Mouse (Mus musculus): ENCODE data around the gene A630023A22Rik. TPM values are rescaled to one million over a fixed set of nuclear protein-coding genes. Genes with fewer than 3 reads are reported as not detected.

Gene A630023A22Rik
- not detected in 2 replicates for polyA plus RNA-seq (2016; fragmentation: Nextera tagmentation; extraction: Ambion mirVana)

GRCm38 (mm10) chr14:34102601-34103000 lies at the start of gene A630023A22Rik:
A630023A22Rik (minus strand) TSS chr14:34102754.
- no peak within 1 kb of the TSS for H3K4me3 ChIP-seq
- 0 out of 2 replicates have a peak, but pooled peaks cover 3% of the 10 kb centered on the region for H3K4me1 ChIP-seq

GRCm38 (mm10) chr14:34152342-34152741 lies 49.8 kb upstream of the A630023A22Rik start, which contains the start of gene Npy4r:
Npy4r (minus strand) TSS chr14:34152489.
- peaks cover 7% of the 10 kb centered on the region; the same call in 1 of the 2 replicates for H3K27me3 ChIP-seq (ENCODE audit: low read depth, poor library complexity, severe bottlenecking)
- peak; percentile 19 for DNase-seq (ENCODE audit: low spot score)
- no peak within 1 kb of the TSS for H3K4me3 ChIP-seq
- H3K36me3 ChIP-seq: no peaks in the 10 kb centered on the region
- H3K27ac ChIP-seq (replicated peaks): no peak within 1 kb of the TSS; the same call in 1 of the 2 replicates
- no peaks in the 10 kb centered on the region for H3K9me3 ChIP-seq (replicated peaks)
- WGBS: 18% methylated on average over 16 of the region's 16 CpGs
- H3K4me1 ChIP-seq: peaks cover 18% of the 10 kb centered on the region

More at GRCm38 (mm10) chr14:34102601-34103000, at the start of gene A630023A22Rik:
- 86% methylated on average over 5 of the region's 5 CpGs for WGBS
- Histone ChIP-seq H3K9me3 (replicated peaks) (no peaks in the 10 kb centered on the region), H3K27me3 (ENCODE audit: low read depth, poor library complexity, severe bottlenecking) (no peaks in the 10 kb centered on the region), H3K27ac (replicated peaks) (no peak within 1 kb of the TSS), H3K36me3 (no peaks in the 10 kb centered on the region)
- DNase-seq (ENCODE audit: low spot score): no peak

GRCm38 (mm10) chr14:34142915-34143314 lies 40.4 kb upstream of the A630023A22Rik start:
- H3K27me3 ChIP-seq (ENCODE audit: low read depth, poor library complexity, severe bottlenecking): no peaks in the 10 kb centered on the region
- no peaks in the 10 kb centered on the region for H3K36me3 ChIP-seq
- no peak for DNase-seq (ENCODE audit: low spot score)
- H3K27ac ChIP-seq (replicated peaks): no peak overlapping the region
- no peaks in the 10 kb centered on the region for H3K9me3 ChIP-seq (replicated peaks)
- WGBS: 90% methylated on average over 10 of the region's 10 CpGs
- no peaks in the 10 kb centered on the region for H3K4me1 ChIP-seq
- H3K4me3 ChIP-seq: no peak overlapping the region

GRCm38 (mm10) chr14:34142316-34142715 lies 39.8 kb upstream of the A630023A22Rik start:
- no peak overlapping the region for H3K27ac ChIP-seq (replicated peaks)
- DNase-seq (ENCODE audit: low spot score): no peak
- no peak overlapping the region for H3K4me3 ChIP-seq
- no peaks in the 10 kb centered on the region for H3K27me3 ChIP-seq (ENCODE audit: low read depth, poor library complexity, severe bottlenecking)
- no peaks in the 10 kb centered on the region for H3K4me1 ChIP-seq
- H3K9me3 ChIP-seq (replicated peaks): no peaks in the 10 kb centered on the region
- WGBS: 88% methylated on average over 1 of the region's 1 CpGs
- no peaks in the 10 kb centered on the region for H3K36me3 ChIP-seq

- no peak for DNase-seq (ENCODE audit: low spot score)
- WGBS: 85% methylated on average over 15 of the region's 15 CpGs
- H3K27me3 ChIP-seq (ENCODE audit: low read depth, poor library complexity, severe bottlenecking): no peaks in the 10 kb centered on the region
Observed at GRCm38 (mm10) chr14:34139671-34140664, 37.4 kb upstream of the A630023A22Rik start.

GRCm38 (mm10) chr14:34135391-34135790 lies 32.8 kb upstream of the A630023A22Rik start:
- Histone ChIP-seq H3K27ac (replicated peaks) (no peak overlapping the region), H3K4me3 (no peak overlapping the region), H3K27me3 (ENCODE audit: low read depth, poor library complexity, severe bottlenecking) (no peaks in the 10 kb centered on the region), H3K4me1 (peaks cover 5% of the 10 kb centered on the region), H3K9me3 (replicated peaks) (no peaks in the 10 kb centered on the region), H3K36me3 (no peaks in the 10 kb centered on the region)
- no peak for DNase-seq (ENCODE audit: low spot score)

More at GRCm38 (mm10) chr14:34139671-34140664, 37.4 kb upstream of the A630023A22Rik start:
- Histone ChIP-seq H3K4me3 (no peak overlapping the region), H3K36me3 (no peaks in the 10 kb centered on the region), H3K4me1 (no peaks in the 10 kb centered on the region), H3K27ac (replicated peaks) (no peak overlapping the region), H3K9me3 (replicated peaks) (no peaks in the 10 kb centered on the region)

GRCm38 (mm10) chr14:34131216-34131615 lies 28.7 kb upstream of the A630023A22Rik start:
- no peaks in the 10 kb centered on the region for H3K9me3 ChIP-seq (replicated peaks)
- no peak for DNase-seq (ENCODE audit: low spot score)
- H3K27me3 ChIP-seq (ENCODE audit: low read depth, poor library complexity, severe bottlenecking): no peaks in the 10 kb centered on the region
- WGBS: 80% methylated on average over 6 of the region's 6 CpGs
- no peak overlapping the region for H3K27ac ChIP-seq (replicated peaks)
- H3K36me3 ChIP-seq: no peaks in the 10 kb centered on the region
- H3K4me1 ChIP-seq: peaks cover 5% of the 10 kb centered on the region
- H3K4me3 ChIP-seq: no peak overlapping the region

GRCm38 (mm10) chr14:34121691-34122090 lies 19.1 kb upstream of the A630023A22Rik start:
- Histone ChIP-seq H3K36me3 (no peaks in the 10 kb centered on the region), H3K27me3 (ENCODE audit: low read depth, poor library complexity, severe bottlenecking) (no peaks in the 10 kb centered on the region), H3K27ac (replicated peaks) (no peak overlapping the region), H3K9me3 (replicated peaks) (no peaks in the 10 kb centered on the region), H3K4me1 (no peaks in the 10 kb centered on the region), H3K4me3 (no peak overlapping the region)
- WGBS: 89% methylated on average over 4 of the region's 4 CpGs
- DNase-seq (ENCODE audit: low spot score): no peak

GRCm38 (mm10) chr14:34120923-34121351 lies 18.4 kb upstream of the A630023A22Rik start:
- no peak overlapping the region for H3K27ac ChIP-seq (replicated peaks)
- H3K27me3 ChIP-seq (ENCODE audit: low read depth, poor library complexity, severe bottlenecking): no peaks in the 10 kb centered on the region
- DNase-seq (ENCODE audit: low spot score): no peak
- no peaks in the 10 kb centered on the region for H3K36me3 ChIP-seq
- no peak overlapping the region for H3K4me3 ChIP-seq
- H3K9me3 ChIP-seq (replicated peaks): no peaks in the 10 kb centered on the region
- 92% methylated on average over 3 of the region's 3 CpGs for WGBS
- H3K4me1 ChIP-seq: no peaks in the 10 kb centered on the region

GRCm38 (mm10) chr14:34120016-34120910 lies 17.7 kb upstream of the A630023A22Rik start:
- Histone ChIP-seq H3K4me3 (no peak overlapping the region), H3K36me3 (no peaks in the 10 kb centered on the region), H3K4me1 (no peaks in the 10 kb centered on the region), H3K27me3 (ENCODE audit: low read depth, poor library complexity, severe bottlenecking) (no peaks in the 10 kb centered on the region), H3K27ac (replicated peaks) (no peak overlapping the region), H3K9me3 (replicated peaks) (no peaks in the 10 kb centered on the region)
- peak; percentile 9 for DNase-seq (ENCODE audit: low spot score)
- 87% methylated on average over 12 of the region's 12 CpGs for WGBS

GRCm38 (mm10) chr14:34119046-34119723 lies 16.6 kb upstream of the A630023A22Rik start:
- no peaks in the 10 kb centered on the region for H3K4me1 ChIP-seq
- H3K27me3 ChIP-seq (ENCODE audit: low read depth, poor library complexity, severe bottlenecking): no peaks in the 10 kb centered on the region
- no peak overlapping the region for H3K4me3 ChIP-seq
- no peaks in the 10 kb centered on the region for H3K36me3 ChIP-seq
- H3K9me3 ChIP-seq (replicated peaks): no peaks in the 10 kb centered on the region
- WGBS: 85% methylated on average over 7 of the region's 7 CpGs
- DNase-seq (ENCODE audit: low spot score): peak; percentile 3
- no peak overlapping the region for H3K27ac ChIP-seq (replicated peaks)

GRCm38 (mm10) chr14:34114311-34114710 lies 11.8 kb upstream of the A630023A22Rik start:
- Histone ChIP-seq H3K36me3 (no peaks in the 10 kb centered on the region), H3K27me3 (ENCODE audit: low read depth, poor library complexity, severe bottlenecking) (no peaks in the 10 kb centered on the region), H3K4me1 (no peaks in the 10 kb centered on the region), H3K9me3 (replicated peaks) (no peaks in the 10 kb centered on the region), H3K4me3 (no peak overlapping the region), H3K27ac (replicated peaks) (no peak overlapping the region)
- 88% methylated on average over 4 of the region's 4 CpGs for WGBS
- no peak for DNase-seq (ENCODE audit: low spot score)

Data from midbrain, embryonic 10.5 days (tissue).